In the genomic region with DNA sequence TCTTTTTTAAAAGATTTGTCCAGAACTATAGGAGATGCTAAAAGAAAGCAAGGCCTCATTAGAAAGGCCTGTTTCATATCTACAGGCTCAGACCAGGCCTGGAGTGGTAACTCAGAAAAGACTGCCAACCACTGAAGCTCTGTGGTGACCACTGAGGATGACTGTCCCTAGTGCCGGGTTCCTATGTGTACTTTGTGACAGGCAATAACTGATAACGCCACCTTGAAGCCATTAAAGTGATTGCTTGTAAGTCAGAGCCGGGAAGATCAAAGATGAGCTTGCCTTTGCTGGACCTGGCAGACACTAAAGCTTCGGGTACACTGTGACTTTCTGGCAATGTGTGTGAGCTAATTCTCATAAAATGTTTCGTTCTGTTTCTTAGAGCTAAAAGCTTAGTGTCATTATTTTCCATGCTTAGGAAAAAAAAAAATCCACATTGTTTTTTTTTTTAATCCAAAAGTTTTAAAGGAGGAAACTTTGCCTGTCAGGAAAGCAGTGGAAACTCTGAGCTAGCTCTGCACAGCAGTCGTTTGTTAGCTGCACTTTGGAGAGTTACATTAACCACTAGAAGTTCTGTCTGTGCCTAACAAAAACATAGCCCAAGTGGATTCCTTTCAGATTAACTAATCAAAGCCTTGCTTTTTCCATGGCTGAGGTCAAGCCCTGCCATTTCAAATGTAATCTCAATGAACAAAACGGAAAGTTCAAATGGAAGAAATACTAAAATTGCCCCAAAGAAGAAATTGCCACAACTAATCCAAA, we compare ENCODE assay signal across 13 mouse cellular contexts. TPM values are rescaled to one million over a fixed set of nuclear protein-coding genes. Genes with fewer than 3 reads are reported as not detected.
DNase-seq lines count a peak whose midpoint lies in the region; ATAC-seq and TF ChIP-seq lines count a peak whose summit lies in the region.
"Had no signal": no experiment of that assay in that cellular context is flagged by ENCODE, and none has a peak within 500 bp of the region (broad histone marks: within the 10 kb centered on the region; RNA-seq: fewer than 3 reads in every experiment).

No protein-coding gene starts in this region.

- H3K4me2 ChIP-seq in lung, postnatal 0 days (replicated peaks; ENCODE audit: low read depth, low read length): peak overlapping the region; percentile 23; the same call in 1 of the 2 replicates
- peak overlapping the region; percentile 47 for H3K4me2 ChIP-seq in intestine, embryonic 15.5 days (replicated peaks)
- peak overlapping the region; percentile 55 for H3K4me2 ChIP-seq in stomach, embryonic 14.5 days (replicated peaks; ENCODE audit: low read depth, low read length)

- TF ChIP-seq EP300 in lung, postnatal 0 days (IDR thresholded peaks at IDR 0.05): no peak

- ATAC-seq in lung, postnatal 0 days: no peak
- peak; percentile 60 for ATAC-seq in intestine, embryonic 15.5 days
- ATAC-seq in stomach, embryonic 14.5 days (ENCODE audit: insufficient number of reproducible peaks, insufficient read depth, low FRiP score, low read depth): no peak
- ATAC-seq: Patski had no signal

- intact Hi-C loops in gastrocnemius, adult 2 months (cut with DNase I): loop anchor here (5.0 to 10.0 kb wide), 2 partner anchors 569 to 1081 kb away; no protein-coding TSS in a partner anchor
- intact Hi-C loops in gastrocnemius, postnatal 14 days (cut with DNase I; ENCODE audit: low total_unique reads): loop anchor here (10.0 kb wide), 1 partner anchor 571 kb away; no protein-coding TSS in a partner anchor
- intact Hi-C loops in left cerebral cortex, postnatal 36 days (cut with DNase I): no loop called here

- peak overlapping the region; percentile 79 for H3K27ac ChIP-seq in gastrocnemius, adult 2 months
- no peak overlapping the region for H3K27ac ChIP-seq in lung, postnatal 0 days (ENCODE audit: low read length)
- H3K27ac ChIP-seq in intestine, embryonic 15.5 days: 0 out of 2 replicates have a peak overlapping the region, but pooled peaks have one; percentile 48
- H3K27ac ChIP-seq in stomach, embryonic 14.5 days (ENCODE audit: low read length): peak overlapping the region; percentile 52; the same call in 1 of the 2 replicates

- no peaks in the 10 kb centered on the region for H3K27me3 ChIP-seq in lung, postnatal 0 days (replicated peaks; ENCODE audit: insufficient read depth, low read length)
- H3K27me3 ChIP-seq in intestine, embryonic 15.5 days (replicated peaks): no peaks in the 10 kb centered on the region
- no peaks in the 10 kb centered on the region for H3K27me3 ChIP-seq in stomach, embryonic 14.5 days (ENCODE audit: control insufficient read depth, insufficient read depth, low read length)

- TF ChIP-seq POLR2A in lung, adult 2 months (IDR thresholded peaks at IDR 0.05; ENCODE audit: borderline replicate concordance, extremely low read depth, low read depth, low read length): no peak

- no peak for DNase-seq in gastrocnemius, adult 2 months
- no peak for DNase-seq in gastrocnemius, postnatal 14 days
- peak; percentile 57 for DNase-seq in lung, postnatal 0 days (ENCODE audit: low spot score)
- no peak for DNase-seq in lung, adult 2 months
- DNase-seq in thymus, postnatal 0 days (ENCODE audit: low spot score): no peak
- DNase-seq in left cerebral cortex, postnatal 36 days (ENCODE audit: low spot score in 2 of 2): no peak
- DNase-seq: B cell, adult 2 months; gastrocnemius, postnatal 10 days; kidney, adult 18-20 months; left cerebral cortex, postnatal 4 days had no signal

- H3K4me3 ChIP-seq in gastrocnemius, adult 2 months: peak overlapping the region; percentile 70
- H3K4me3 ChIP-seq in lung, postnatal 0 days (ENCODE audit: low read depth, low read length): no peak overlapping the region
- H3K4me3 ChIP-seq in lung, adult 2 months (replicated peaks; ENCODE audit: extremely low read depth, low read depth, low read length): no peak overlapping the region
- peak overlapping the region; percentile 3; the same call in 1 of the 2 replicates for H3K4me3 ChIP-seq in intestine, embryonic 15.5 days (replicated peaks)
- H3K4me3 ChIP-seq in stomach, embryonic 14.5 days (ENCODE audit: low read depth, low read length): peak overlapping the region; percentile 12

- no peaks in the 10 kb centered on the region for H3K36me3 ChIP-seq in lung, postnatal 0 days (ENCODE audit: insufficient read depth, low read length)
- H3K36me3 ChIP-seq in intestine, embryonic 15.5 days: no peaks in the 10 kb centered on the region
- peaks cover 4% of the 10 kb centered on the region; the same call in 1 of the 2 replicates for H3K36me3 ChIP-seq in stomach, embryonic 14.5 days (ENCODE audit: control insufficient read depth, insufficient read depth, low read length)

- H3K4me1 ChIP-seq in lung, postnatal 0 days (ENCODE audit: insufficient read depth, low read depth, low read length): no peaks in the 10 kb centered on the region
- H3K4me1 ChIP-seq in lung, adult 2 months (ENCODE audit: control insufficient read depth, insufficient read depth, low read length): no peaks in the 10 kb centered on the region; the same call in 1 of the 2 replicates
- 0 out of 2 replicates have a peak, but pooled peaks cover 4% of the 10 kb centered on the region for H3K4me1 ChIP-seq in intestine, embryonic 15.5 days (replicated peaks)
- H3K4me1 ChIP-seq in stomach, embryonic 14.5 days (ENCODE audit: control insufficient read depth, insufficient read depth, low read length): no peaks in the 10 kb centered on the region

- H3K9me3 ChIP-seq in lung, postnatal 0 days (ENCODE audit: low read length): no peaks in the 10 kb centered on the region
- no peaks in the 10 kb centered on the region for H3K9me3 ChIP-seq in intestine, embryonic 15.5 days
- no peaks in the 10 kb centered on the region for H3K9me3 ChIP-seq in stomach, embryonic 14.5 days (ENCODE audit: control insufficient read depth, low read depth, low read length)

- H3K9ac ChIP-seq in lung, postnatal 0 days (replicated peaks; ENCODE audit: low read depth): 0 out of 2 replicates have a peak overlapping the region, but pooled peaks have one; percentile 26
- H3K9ac ChIP-seq in intestine, embryonic 15.5 days: peak overlapping the region; percentile 1; the same call in 1 of the 2 replicates
- peak overlapping the region; percentile 7; the same call in 1 of the 2 replicates for H3K9ac ChIP-seq in stomach, embryonic 14.5 days (replicated peaks; ENCODE audit: low read depth, low read length)

- 13% methylated on average over 7 of the region's 7 CpGs for WGBS in lung, postnatal 0 days
- 21% methylated on average over 7 of the region's 7 CpGs for WGBS in lung, adult 2 months
- 8% methylated on average over 7 of the region's 7 CpGs for WGBS in intestine, embryonic 15.5 days
- WGBS in stomach, embryonic 14.5 days: 12% methylated on average over 7 of the region's 7 CpGs

- TF ChIP-seq CTCF in gastrocnemius, adult 2 months (IDR thresholded peaks at IDR 0.05): no peak
- TF ChIP-seq CTCF in lung, postnatal 0 days (IDR thresholded peaks at IDR 0.05): no peak
- TF ChIP-seq CTCF in lung, adult 2 months (IDR thresholded peaks at IDR 0.05; ENCODE audit: insufficient read depth, low read length): no peak

RNA-seq across cellular contexts. Expression of a gene that starts 4.6 kb away (rescaled TPM):
- 100 to 1,000 TPM; 139 to 163 TPM for total RNA-seq in gastrocnemius, adult 2 months (2021)
- total RNA-seq in gastrocnemius, postnatal 14 days (2021): 1,000 to 10,000 TPM; 1,615 to 2,328 TPM
- 600 and 623 TPM in 2 replicates for polyA plus RNA-seq in lung, postnatal 0 days (2015; fragmentation: Nextera tagmentation; extraction: Ambion mirVana)
- polyA plus RNA-seq in lung, adult 2 months (2012; rRNA removed): 94.4 and 128 TPM in 2 replicates
- 1,565 and 1,737 TPM in 2 replicates for polyA plus RNA-seq in intestine, embryonic 15.5 days (2015; fragmentation: Nextera tagmentation; extraction: Ambion mirVana)
- 2,030 and 2,122 TPM in 2 replicates for polyA plus RNA-seq in stomach, embryonic 14.5 days (2014; fragmentation: Nextera tagmentation; extraction: Ambion mirVana)
- polyA plus RNA-seq in thymus, postnatal 0 days (2015; fragmentation: Nextera tagmentation; extraction: Ambion mirVana): 166 and 193 TPM in 2 replicates
- total RNA-seq in left cerebral cortex, postnatal 36 days (2021): 10 to 100 TPM in 1 of 2 experiments, 1 to 10 TPM in 1; 7.9 to 11.0 TPM

Comparison
In these comparisons a context has a peak if more than half of its experiments do, and no peak if none do; other contexts are left out.
1. H3K4me3 ChIP-seq: peak in gastrocnemius, adult 2 months (single experiment), intestine, embryonic 15.5 days (single experiment) and stomach, embryonic 14.5 days (single experiment); none in lung, postnatal 0 days (single experiment) and lung, adult 2 months (single experiment).
2. Peak in every context shown above with its lines, with median percentiles within 50 percentile points of each other: H3K4me2 ChIP-seq and H3K9ac ChIP-seq.